Mouse (Mus musculus) macrophage (primary cell): ENCODE measurements around the gene Gm10118. TPM values are rescaled to one million over a fixed set of nuclear protein-coding genes. Genes with fewer than 3 reads are reported as not detected.

Experiments
- polyA plus RNA-seq: library from polyadenylated mRNA; stranded (reverse); fragments of 250-400 nt; gene quantifications from 3 replicates; pipeline ENCODE4 v1.2.4, GENCODE M21; 2018; ENCODE audit warnings: inconsistent platforms

Gm10118 gene
- polyA plus RNA-seq, 1 experiment from 2014 or later, result not detected

Other genes with a start within 250 kb of the Gm10118 start
- not detected in 3 replicates for gene Lrrtm3, start 162.8 kb upstream of the Gm10118 start, polyA plus RNA-seq